Mouse (Mus musculus): ENCODE measurements around the gene Ttn.

- TF ChIP-seq CTCF (IDR thresholded peaks at IDR 0.05; ENCODE audit: extremely low read depth, insufficient read depth, low read length) (no peak), POLR2A (IDR thresholded peaks at IDR 0.05; ENCODE audit: extremely low read depth, insufficient read depth, low read length) (peak; percentile 83)
These were observed 309.4 kb downstream of the Ttn start, which contains the start of gene Fkbp7 for GRCm38 (mm10) chr2:76672966-76673392.

Data from cortical plate, adult 2 months (tissue).